ENCODE assay signal across 8 mouse cellular contexts in the genomic region with DNA sequence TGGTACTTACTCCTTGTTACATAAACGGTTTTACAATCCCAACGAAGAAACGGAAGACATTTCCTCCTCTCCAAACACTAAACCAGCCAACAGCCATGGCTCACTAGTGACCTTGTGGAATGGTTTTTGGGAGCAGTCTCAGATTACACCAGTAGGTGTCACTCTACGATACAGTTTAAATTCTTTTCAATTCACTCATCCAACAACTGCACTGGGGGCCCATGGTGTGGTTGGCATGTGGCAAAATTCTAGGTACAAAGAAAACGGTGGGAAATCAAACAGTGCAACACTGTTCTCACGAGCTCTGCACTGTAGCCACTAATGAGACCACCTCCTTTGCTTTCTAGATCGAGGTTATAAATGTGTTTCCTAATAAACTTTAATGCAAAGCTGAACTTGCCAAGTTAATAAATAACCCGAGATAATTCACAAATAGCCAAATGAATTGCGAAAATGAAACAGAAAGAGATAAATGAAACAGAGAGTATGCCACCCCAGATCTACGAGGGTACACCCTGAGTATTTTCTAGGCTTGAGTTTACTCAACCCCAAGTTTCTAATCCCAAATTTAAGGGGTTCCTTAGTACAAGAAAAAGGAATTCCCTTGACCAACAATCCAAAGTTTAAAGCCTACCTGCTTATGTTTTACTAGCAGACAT.
A peak's percentile ranks its signal among the peaks of the same experiment; 100 is the strongest.
DNase-seq lines count a peak whose midpoint lies in the region; ATAC-seq and TF ChIP-seq lines count a peak whose summit lies in the region.

No protein-coding gene starts in this region.

- TF ChIP-seq CTCF in liver, embryonic 14.5 days (IDR thresholded peaks at IDR 0.05; ENCODE audit: low read depth): peak; percentile 59

- H3K4me2 ChIP-seq in forebrain, embryonic 14.5 days (ENCODE audit: low read length): no peak overlapping the region
- H3K4me2 ChIP-seq in forebrain, embryonic 13.5 days: no peak overlapping the region
- no peak overlapping the region for H3K4me2 ChIP-seq in liver, embryonic 14.5 days (ENCODE audit: low read depth)

- H3K36me3 ChIP-seq in forebrain, embryonic 14.5 days (ENCODE audit: control insufficient read depth, insufficient read depth, low read length): 0 out of 2 replicates have a peak, but pooled peaks cover 8% of the 10 kb centered on the region
- H3K36me3 ChIP-seq in forebrain, embryonic 13.5 days (ENCODE audit: poor library complexity, severe bottlenecking): peaks cover 10% of the 10 kb centered on the region; the same call in 1 of the 2 replicates
- peaks cover 12% of the 10 kb centered on the region for H3K36me3 ChIP-seq in embryonic facial prominence, embryonic 10.5 days (replicated peaks)
- H3K36me3 ChIP-seq in liver, embryonic 14.5 days (replicated peaks; ENCODE audit: control insufficient read depth, insufficient read depth, low read depth): no peaks in the 10 kb centered on the region

- H3K27ac ChIP-seq in forebrain, embryonic 14.5 days (ENCODE audit: low read depth, low read length): no peak overlapping the region
- no peak overlapping the region for H3K27ac ChIP-seq in forebrain, embryonic 13.5 days
- H3K27ac ChIP-seq in embryonic facial prominence, embryonic 10.5 days (replicated peaks): no peak overlapping the region
- no peak overlapping the region for H3K27ac ChIP-seq in liver, embryonic 14.5 days

- no peaks in the 10 kb centered on the region for H3K9me3 ChIP-seq in forebrain, embryonic 14.5 days (replicated peaks; ENCODE audit: control insufficient read depth, low read length)
- no peaks in the 10 kb centered on the region for H3K9me3 ChIP-seq in forebrain, embryonic 13.5 days (replicated peaks)
- H3K9me3 ChIP-seq in embryonic facial prominence, embryonic 10.5 days: no peaks in the 10 kb centered on the region
- no peaks in the 10 kb centered on the region for H3K9me3 ChIP-seq in liver, embryonic 14.5 days (ENCODE audit: control insufficient read depth, low read length)

- H3K4me3 ChIP-seq in forebrain, embryonic 14.5 days (ENCODE audit: low read depth, low read length): no peak overlapping the region
- H3K4me3 ChIP-seq in forebrain, embryonic 13.5 days: no peak overlapping the region
- H3K4me3 ChIP-seq in embryonic facial prominence, embryonic 10.5 days: no peak overlapping the region
- no peak overlapping the region for H3K4me3 ChIP-seq in liver, embryonic 14.5 days (ENCODE audit: insufficient read depth in 1 of 2, low read depth in 2 of 2, low read length in 2 of 2)

- 0 out of 2 replicates have a peak, but pooled peaks have one; percentile 48 for ATAC-seq in forebrain, embryonic 14.5 days
- ATAC-seq in forebrain, embryonic 13.5 days: no peak
- ATAC-seq in liver, embryonic 14.5 days (ENCODE audit: insufficient read depth): no peak

- no peaks in the 10 kb centered on the region for H3K27me3 ChIP-seq in forebrain, embryonic 14.5 days (replicated peaks; ENCODE audit: control insufficient read depth, insufficient read depth, low read length)
- no peaks in the 10 kb centered on the region for H3K27me3 ChIP-seq in forebrain, embryonic 13.5 days
- H3K27me3 ChIP-seq in embryonic facial prominence, embryonic 10.5 days (replicated peaks; ENCODE audit: low read depth, poor library complexity, severe bottlenecking): no peaks in the 10 kb centered on the region
- H3K27me3 ChIP-seq in liver, embryonic 14.5 days (ENCODE audit: control insufficient read depth, insufficient read depth, low read length): no peaks in the 10 kb centered on the region

- no peak for TF ChIP-seq EP300 in liver, embryonic 14.5 days (IDR thresholded peaks at IDR 0.05; ENCODE audit: low read depth)

- 54% methylated on average over 10 of the region's 10 CpGs for WGBS in forebrain, embryonic 14.5 days
- 55% methylated on average over 10 of the region's 10 CpGs for WGBS in forebrain, embryonic 13.5 days
- WGBS in embryonic facial prominence, embryonic 10.5 days: 66% methylated on average over 10 of the region's 10 CpGs
- 35% methylated on average over 10 of the region's 10 CpGs for WGBS in liver, embryonic 14.5 days (ENCODE audit: insufficient replicate concordance)

- no peak overlapping the region for H3K9ac ChIP-seq in forebrain, embryonic 14.5 days (ENCODE audit: low read length)
- no peak overlapping the region for H3K9ac ChIP-seq in forebrain, embryonic 13.5 days
- H3K9ac ChIP-seq in liver, embryonic 14.5 days (replicated peaks): no peak overlapping the region

- H3K4me1 ChIP-seq in forebrain, embryonic 14.5 days (ENCODE audit: control insufficient read depth, insufficient read depth, low read length): no peaks in the 10 kb centered on the region
- H3K4me1 ChIP-seq in forebrain, embryonic 13.5 days: no peaks in the 10 kb centered on the region
- no peaks in the 10 kb centered on the region; the same call in 1 of the 2 replicates for H3K4me1 ChIP-seq in embryonic facial prominence, embryonic 10.5 days
- no peaks in the 10 kb centered on the region for H3K4me1 ChIP-seq in liver, embryonic 14.5 days (replicated peaks; ENCODE audit: control insufficient read depth in 2 of 2, insufficient read depth in 2 of 2, low read length in 1 of 2)

- peak; percentile 81 for DNase-seq in forebrain, embryonic 14.5 days (ENCODE audit: low spot score)
- peak; percentile 66 for DNase-seq in 416B (ENCODE audit: low read depth)
- peak; percentile 36 to 50 for DNase-seq in adrenal gland, adult 18-20 months (ENCODE audit: low spot score in 2 of 2)
- peak; percentile 35 for DNase-seq in embryonic facial prominence, embryonic 10.5 days (ENCODE audit: low spot score)
- DNase-seq in kidney, adult 9 months: peak; percentile 79
- peak; percentile 23 to 39 (median 33) for DNase-seq in liver, embryonic 14.5 days (ENCODE audit: low read depth in 3 of 3, low spot score in 3 of 3)
- DNase-seq in retina, postnatal 7 days (ENCODE audit: low read depth, low spot score): peak; percentile 61
